Mouse (Mus musculus): ENCODE measurements around the gene Slco3a1.
"Not testable (repeated sequence)": the region's sequence is repeated elsewhere in the genome, so short reads cannot be mapped to it uniquely, and the experiment has no call there.

The Slco3a1 gene

GRCm38 (mm10) chr7:74429252-74429651 is 125.3 kb downstream of the Slco3a1 start:
- DNase-seq (ENCODE audit: low spot score): no peak

DNA sequence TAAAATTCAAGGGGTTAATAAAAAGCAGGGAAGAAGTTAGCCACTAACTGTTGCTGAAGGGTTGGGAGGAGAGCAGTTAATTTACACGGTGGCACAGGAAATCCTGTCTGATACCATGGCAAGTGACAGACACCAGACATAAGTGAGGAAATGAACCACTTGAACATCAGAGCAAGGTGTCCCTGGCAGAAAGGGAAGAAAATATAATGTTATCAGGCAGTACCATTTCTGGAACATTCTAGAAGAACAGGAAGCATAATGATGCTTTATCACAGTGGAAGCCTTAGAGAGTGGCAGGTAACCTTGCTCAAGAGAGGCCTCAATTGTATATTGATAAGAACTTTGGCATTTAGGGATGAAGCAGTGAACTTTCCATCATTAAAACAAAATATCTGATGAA is 127.4 kb downstream of the Slco3a1 start:
- DNase-seq (ENCODE audit: low spot score): no peak

- no peak for DNase-seq (ENCODE audit: low spot score)
These were observed 128.6 kb downstream of the Slco3a1 start for GRCm38 (mm10) chr7:74425941-74426340.

- DNase-seq (ENCODE audit: low spot score): peak; percentile 11
These were observed 130.4 kb downstream of the Slco3a1 start for GRCm38 (mm10) chr7:74423928-74424850.

DNA sequence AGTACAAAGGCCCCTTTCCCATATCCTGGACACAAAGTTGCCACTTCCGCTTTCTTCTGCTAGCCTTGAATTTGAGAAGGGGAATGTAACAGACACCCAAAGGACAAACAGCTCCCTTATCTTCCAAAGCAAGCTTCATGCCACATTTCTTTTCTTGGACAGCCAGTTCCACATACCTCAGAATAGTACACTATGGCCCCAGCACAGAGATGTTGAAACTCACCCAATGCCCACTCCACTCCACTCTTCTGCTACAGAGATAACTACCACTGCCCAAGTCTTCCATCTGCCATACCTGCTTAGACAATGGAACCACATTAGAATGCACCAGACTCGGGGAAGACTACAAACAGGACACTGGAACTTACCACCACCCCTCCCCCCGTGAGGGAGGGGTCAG is 131.3 kb downstream of the Slco3a1 start:
- peak; percentile 50 for DNase-seq (ENCODE audit: low spot score)

DNA sequence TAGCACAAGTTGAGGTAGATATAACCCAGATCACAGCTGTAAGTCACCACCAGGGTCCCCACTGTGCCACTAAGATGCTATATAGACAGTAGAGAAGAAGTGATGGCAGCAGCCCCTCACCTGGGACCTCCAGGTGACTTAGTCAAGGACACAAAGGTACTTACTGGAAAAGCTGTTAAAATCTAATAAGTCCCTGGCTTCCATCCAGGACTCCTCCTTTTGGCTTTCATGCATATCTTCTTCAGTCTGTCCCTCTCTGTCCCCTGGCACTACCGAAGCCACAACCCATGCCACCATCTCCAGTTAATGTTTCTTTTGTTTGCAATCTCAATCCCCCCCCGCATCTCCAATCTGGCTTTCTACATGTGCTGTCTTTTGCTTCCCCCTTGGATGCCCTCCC is 131.8 kb downstream of the Slco3a1 start:
- DNase-seq (ENCODE audit: low spot score): peak; percentile 41

DNA sequence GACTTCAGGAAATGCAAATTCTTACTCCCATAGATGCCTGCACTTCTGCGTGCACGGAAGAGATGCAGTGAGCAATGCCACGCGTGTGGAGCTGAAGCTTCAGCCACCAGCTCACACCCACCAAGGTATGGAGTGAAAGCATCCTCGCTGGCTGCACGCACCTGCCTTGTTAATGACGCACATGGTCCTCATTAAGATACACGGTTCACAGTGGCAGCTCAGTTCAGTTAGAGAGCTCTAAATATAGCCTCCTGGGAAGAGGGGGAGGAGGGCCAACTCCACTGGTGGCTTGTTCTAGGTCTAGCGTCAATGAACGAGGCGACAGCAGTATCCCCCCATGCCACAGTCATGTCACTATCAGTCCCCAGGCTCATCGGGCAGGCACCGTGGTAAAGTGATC is 132.6 kb downstream of the Slco3a1 start:
- DNase-seq (ENCODE audit: low spot score): no peak

DNA sequence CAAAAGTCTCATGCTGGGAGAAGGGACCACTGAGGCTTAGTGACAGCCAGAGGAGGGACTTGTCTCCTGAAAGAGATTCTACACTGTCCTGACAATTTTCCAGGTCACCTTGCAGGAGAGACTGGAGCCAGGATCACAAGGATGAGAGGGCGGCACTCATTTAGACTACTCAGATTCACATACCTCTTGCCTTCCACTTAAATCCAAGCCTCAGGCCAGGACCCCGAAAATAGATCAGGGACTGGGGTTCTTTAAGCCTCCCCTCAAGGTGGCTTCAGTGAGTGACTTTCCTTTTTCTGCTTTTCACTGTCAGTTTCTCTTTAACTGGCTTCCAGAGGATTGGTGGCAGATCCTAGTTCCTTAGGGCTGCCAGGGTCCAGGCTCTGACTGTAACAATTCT is 133.0 kb downstream of the Slco3a1 start:
- no peak for DNase-seq (ENCODE audit: low spot score)

GRCm38 (mm10) chr7:74419706-74420105 is 134.9 kb downstream of the Slco3a1 start:
- no peak for DNase-seq (ENCODE audit: low spot score)

- DNase-seq (ENCODE audit: low spot score): no peak
These were observed 137.6 kb downstream of the Slco3a1 start for GRCm38 (mm10) chr7:74417009-74417408.

GRCm38 (mm10) chr7:74415241-74415640 is 139.3 kb downstream of the Slco3a1 start:
- DNase-seq (ENCODE audit: low spot score): no peak

DNA sequence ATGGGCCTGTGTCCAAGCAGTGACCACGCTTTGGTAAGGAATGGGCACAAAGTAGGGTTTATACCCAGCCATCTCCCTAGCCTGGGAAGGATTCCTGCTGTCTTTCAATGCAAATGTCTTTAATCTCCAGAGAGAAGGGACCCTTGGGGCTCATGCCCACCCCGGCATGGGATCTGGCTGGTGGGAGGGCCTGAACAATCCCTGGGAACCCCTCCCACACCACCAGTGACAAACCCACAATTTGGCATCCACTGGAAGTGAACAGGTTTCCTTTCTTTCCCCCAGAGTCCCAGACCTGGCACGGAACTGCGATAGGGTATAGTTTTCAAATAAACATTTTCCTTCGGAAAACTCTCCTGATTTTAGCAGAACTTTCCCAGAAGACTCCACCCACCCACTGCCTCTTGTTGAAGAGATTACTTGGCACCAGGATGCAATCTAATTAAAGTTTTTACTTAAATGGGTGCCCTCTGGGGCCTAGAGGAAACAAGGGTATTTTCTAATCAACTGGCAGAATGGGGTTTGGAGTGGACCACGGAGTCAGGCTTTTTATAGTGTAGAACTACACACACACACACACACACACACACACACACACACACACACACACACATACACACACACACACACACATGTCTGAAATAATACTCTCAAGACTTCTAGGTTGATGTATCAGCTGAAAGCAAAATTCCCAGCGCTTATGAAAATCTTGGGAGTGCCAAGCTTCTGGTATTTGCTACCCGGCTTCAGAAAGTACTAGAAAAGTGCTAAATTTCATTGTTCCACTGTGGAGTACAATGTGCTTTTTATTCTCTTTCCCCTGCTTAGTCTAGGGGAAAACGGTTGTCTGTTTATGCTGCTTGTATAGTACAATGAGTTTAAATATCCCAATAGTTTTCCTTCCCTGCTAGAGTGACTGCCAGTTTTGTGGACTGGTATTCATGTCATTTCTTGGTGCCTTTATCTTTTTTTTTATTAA is 140.6 kb downstream of the Slco3a1 start:
- no peak for DNase-seq (ENCODE audit: low spot score)

DNA sequence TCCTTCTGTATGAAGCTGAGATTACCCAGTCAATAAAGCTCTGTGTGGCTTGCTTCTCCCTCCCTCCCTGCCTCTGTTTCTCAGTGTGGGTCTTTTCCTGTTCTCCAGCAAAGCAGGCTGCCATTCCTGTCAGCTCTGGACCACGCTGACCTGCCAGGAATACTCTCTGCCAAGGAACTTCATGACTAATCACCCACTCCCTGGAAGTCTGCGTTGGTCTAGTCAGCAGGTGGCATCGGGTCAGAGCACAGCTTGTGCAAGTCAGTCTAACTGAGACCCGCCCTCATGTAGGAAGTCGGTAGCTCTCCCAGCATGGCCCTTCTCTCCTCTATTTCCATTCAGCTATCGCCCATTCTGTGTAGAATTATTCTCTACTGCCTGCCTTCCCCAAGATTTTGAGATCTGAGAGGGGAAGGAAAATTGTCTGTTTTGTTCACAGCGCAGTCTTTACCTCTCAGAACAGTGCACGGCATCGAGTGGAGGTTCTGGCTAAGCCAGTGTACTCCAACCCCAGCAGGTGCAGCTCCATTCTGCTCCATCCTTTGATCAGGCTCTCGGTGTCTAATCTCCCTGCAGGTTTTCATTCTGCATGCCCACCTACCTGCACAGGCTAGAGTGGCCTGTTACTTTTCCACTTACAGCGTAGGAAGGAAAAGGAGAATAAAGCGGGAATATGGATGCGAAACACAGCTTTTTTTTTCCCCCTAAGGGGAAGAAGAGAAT is 145.8 kb downstream of the Slco3a1 start:
- DNase-seq (ENCODE audit: low spot score): no peak

- not testable (repeated sequence) for DNase-seq (ENCODE audit: low spot score)
These were observed 146.7 kb downstream of the Slco3a1 start for GRCm38 (mm10) chr7:74407851-74408250.

DNA sequence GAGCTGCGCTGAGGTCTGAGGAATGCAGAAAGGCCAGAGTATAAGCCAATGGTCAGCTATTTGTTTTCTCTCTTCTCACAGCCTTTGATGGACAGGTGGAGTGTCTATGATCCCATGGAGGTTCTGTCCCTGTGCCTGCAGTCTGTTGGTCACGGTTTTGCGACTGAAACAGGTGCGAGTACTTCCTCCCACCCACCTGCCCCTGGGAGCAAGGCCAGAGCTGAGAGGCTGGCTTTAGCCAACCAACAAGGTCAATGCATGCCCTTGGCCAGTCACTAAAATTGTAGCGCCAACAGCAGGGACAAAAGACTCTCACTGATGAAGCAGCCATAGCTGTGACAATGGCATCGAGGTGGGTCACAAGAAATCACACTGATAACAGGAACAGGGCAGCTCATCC is 154.9 kb downstream of the Slco3a1 start:
- DNase-seq (ENCODE audit: low spot score): no peak

DNA sequence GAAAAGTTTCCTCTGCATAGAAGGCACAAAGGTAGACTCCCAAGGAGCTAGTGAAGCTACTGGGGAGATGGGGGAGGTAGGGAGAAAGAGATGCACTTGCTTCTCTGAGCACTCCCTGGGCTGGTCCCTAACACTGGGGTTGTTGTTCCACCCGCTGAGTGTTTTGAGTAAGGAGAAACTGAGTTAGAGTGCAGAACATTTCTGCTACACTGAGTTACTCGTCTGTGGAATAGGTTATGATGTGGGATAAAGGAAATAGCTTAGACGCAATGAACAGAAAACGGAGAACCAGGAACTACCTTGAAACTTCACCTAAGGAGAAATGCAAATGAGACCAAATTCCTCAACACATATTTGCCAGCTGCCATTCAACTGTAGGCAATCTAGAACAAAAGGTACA is 155.4 kb downstream of the Slco3a1 start:
- DNase-seq (ENCODE audit: low spot score): no peak

DNA sequence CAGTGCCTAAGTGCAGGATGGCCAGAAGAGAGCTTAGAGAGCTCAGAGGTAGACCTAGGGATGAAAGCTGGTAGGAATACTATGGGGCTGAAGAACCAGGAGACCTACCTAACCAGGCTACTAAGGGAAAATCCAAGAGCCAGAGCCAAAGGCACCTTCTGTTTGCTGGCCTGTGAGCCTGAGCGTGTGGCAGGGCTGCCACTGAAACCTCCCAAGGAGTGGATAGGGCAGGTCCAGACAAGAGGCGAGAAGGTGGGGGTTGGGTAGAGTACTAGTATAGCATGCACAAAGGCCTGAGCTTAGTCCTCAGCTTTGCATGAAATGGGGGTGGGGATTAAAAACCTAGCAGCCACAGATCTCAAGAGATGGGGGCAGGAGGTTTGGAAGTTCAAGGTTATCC is 156.3 kb downstream of the Slco3a1 start:
- DNase-seq (ENCODE audit: low spot score): no peak

DNA sequence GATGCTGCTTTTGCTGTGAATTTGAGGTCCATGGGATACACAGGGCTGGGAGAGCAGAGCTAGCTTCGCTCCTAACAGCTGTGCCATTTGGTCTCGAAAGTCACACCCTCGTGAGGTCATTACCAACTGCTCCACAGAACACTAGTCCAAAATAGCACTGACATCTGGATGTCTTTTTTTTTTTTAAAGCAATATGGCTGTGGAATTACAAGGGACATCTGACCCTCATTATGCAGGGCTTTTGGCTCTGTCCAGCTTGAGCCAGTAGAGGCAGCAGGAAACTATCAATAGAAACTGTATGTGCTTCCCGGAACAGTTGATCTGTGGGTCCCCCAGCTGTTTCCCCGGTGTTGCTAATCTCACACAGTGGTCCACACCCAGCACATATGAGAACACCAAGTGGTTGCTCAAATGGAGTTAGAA is 163.1 kb downstream of the Slco3a1 start:
- no peak for DNase-seq (ENCODE audit: low spot score)

GRCm38 (mm10) chr7:74389570-74389969 is 165.0 kb downstream of the Slco3a1 start:
- no peak for DNase-seq (ENCODE audit: low spot score)

- no peak for DNase-seq (ENCODE audit: low spot score)
These were observed 168.3 kb downstream of the Slco3a1 start for GRCm38 (mm10) chr7:74386257-74386656.

DNA sequence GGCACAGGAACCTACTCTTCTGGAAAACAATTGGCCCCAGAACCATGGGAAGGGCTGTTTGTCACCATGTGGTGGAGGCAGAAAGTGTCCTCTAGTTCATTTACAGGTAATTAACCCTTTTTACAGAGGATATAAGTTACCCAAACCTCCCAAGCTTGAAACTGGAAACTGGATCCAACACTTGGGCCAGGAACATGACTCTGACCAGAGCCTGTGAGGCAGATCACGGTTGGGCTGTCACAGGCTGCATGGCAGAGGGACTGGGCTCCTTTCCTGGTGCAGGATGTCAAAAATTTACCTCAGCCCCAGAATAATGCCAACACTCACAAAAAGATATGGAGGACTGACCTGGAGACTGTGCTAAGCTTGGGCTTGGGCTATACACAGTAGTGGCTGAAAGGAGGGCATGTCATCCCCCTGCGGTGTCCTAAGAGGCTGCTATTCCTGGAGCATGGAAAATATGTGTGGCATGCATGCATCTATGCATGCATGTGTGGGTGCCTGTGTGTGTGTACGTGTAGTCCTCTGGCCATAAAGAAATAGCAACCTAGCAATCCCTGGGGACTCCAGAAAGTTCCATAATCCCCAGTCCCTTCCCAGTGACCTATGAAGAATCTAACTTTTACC is 171.4 kb downstream of the Slco3a1 start:
- no peak for DNase-seq (ENCODE audit: low spot score)

DNA sequence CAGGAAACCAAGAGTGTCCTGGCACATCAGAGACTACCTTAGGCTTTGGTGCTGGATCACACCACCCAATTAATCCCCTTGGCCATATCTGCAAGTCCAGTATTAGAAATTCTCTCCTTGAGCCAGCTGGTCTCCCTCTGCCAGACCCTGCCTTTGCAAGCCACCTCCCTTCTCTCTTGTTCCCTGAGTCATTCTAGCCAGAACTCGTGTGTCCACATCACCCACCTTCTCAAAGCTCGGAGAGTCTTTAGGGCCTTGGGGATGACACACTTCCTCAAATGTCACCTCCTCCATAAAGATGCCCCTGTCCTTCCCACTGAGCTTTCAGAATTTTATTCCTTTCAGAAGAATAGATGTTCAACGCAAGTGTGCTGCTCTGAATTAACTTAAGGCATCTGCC is 172.3 kb downstream of the Slco3a1 start:
- no peak for DNase-seq (ENCODE audit: low spot score)
